Mouse (Mus musculus) MEL (cell line): ENCODE measurements around the gene Arl8a.

Source experiments
- BHLHE40 ChIP-seq: IDR thresholded peaks from 2 replicates; pipeline ENCODE4 v1.6.1; 2012; ENCODE audit warnings: low read depth, mild to moderate bottlenecking, inconsistent platforms, low read length, improper control_type of control experiment, borderline replicate concordance
- CHD1 ChIP-seq: IDR thresholded peaks from 2 replicates; pipeline ENCODE4 v1.6.1; 2012; ENCODE audit warnings: low read depth, mild to moderate bottlenecking, inconsistent platforms, low read length, improper control_type of control experiment
- CTCF ChIP-seq, 3 experiments: IDR thresholded peaks in 2 of 3; conservative IDR thresholded peaks in 1 of 3; 2 replicates each; pipeline ENCODE4 v1.5.1; 2011 to 2012; ENCODE audit warnings: low read length in 3 of 3, low read depth in 2 of 3, mild to moderate bottlenecking in 2 of 3, improper control_type of control experiment in 1 of 3, inconsistent platforms in 1 of 3, mixed read lengths in 1 of 3, moderate library complexity in 1 of 3; ENCODE audit not compliant: control insufficient read depth in 1 of 3, insufficient read depth in 1 of 3, poor library complexity in 1 of 3, severe bottlenecking in 1 of 3
- EP300 ChIP-seq, 2 experiments: IDR thresholded peaks; 2 replicates each; pipeline ENCODE4 v1.6.1; 2011; ENCODE audit warnings: improper control_type of control experiment in 2 of 2, low read length in 2 of 2, low read depth in 1 of 2, mild to moderate bottlenecking in 1 of 2
- ETS1 ChIP-seq: IDR thresholded peaks from 2 replicates; pipeline ENCODE4 v1.6.1; 2012; ENCODE audit warnings: low read depth, mild to moderate bottlenecking, inconsistent platforms, low read length, improper control_type of control experiment, moderate library complexity
- JUND ChIP-seq: IDR thresholded peaks from 2 replicates; pipeline ENCODE4 v1.6.1; 2011; ENCODE audit warnings: low read depth, mild to moderate bottlenecking, improper control_type of control experiment, low read length
- MAX ChIP-seq: IDR thresholded peaks from 2 replicates; pipeline ENCODE4 v1.6.1; 2011; ENCODE audit warnings: low read length, improper control_type of control experiment
- MEF2A ChIP-seq: IDR thresholded peaks from 2 replicates; pipeline ENCODE4 v1.6.1; 2014; ENCODE audit warnings: low read depth, mild to moderate bottlenecking, inconsistent platforms, low read length, improper control_type of control experiment; ENCODE audit not compliant: poor library complexity, insufficient replicate concordance, severe bottlenecking; ENCODE audit errors: extremely low read depth
- MYC ChIP-seq: IDR thresholded peaks from 2 replicates; pipeline ENCODE4 v1.6.1; 2011; ENCODE audit warnings: low read depth, mild to moderate bottlenecking, low read length, improper control_type of control experiment, moderate library complexity
- POLR2A ChIP-seq, 2 experiments: IDR thresholded peaks; 2 replicates each; pipeline ENCODE4 v1.6.1; 2011 to 2012; ENCODE audit warnings: low read length in 2 of 2, mild to moderate bottlenecking in 2 of 2, control low read depth in 1 of 2, improper control_type of control experiment in 1 of 2, low read depth in 1 of 2, moderate library complexity in 1 of 2; ENCODE audit not compliant: control insufficient read depth in 1 of 2, insufficient read depth in 1 of 2, poor library complexity in 1 of 2
- POLR2AphosphoS2 ChIP-seq: IDR thresholded peaks from 2 replicates; pipeline ENCODE4 v1.6.1; 2011; ENCODE audit warnings: low read length, improper control_type of control experiment
- RAD21 ChIP-seq: IDR thresholded peaks from 2 replicates; pipeline ENCODE4 v1.6.1; 2011; ENCODE audit warnings: mild to moderate bottlenecking, low read depth, low read length, improper control_type of control experiment
- TBP ChIP-seq: IDR thresholded peaks from 2 replicates; pipeline ENCODE4 v1.8.0; 2011; ENCODE audit warnings: low read depth, low read length, improper control_type of control experiment
- USF1 ChIP-seq: IDR thresholded peaks from 2 replicates; pipeline ENCODE4 v1.6.1; 2014; ENCODE audit warnings: low read depth, mild to moderate bottlenecking, inconsistent platforms, low read length, improper control_type of control experiment, moderate library complexity

GRCm38 (mm10) chr1:135143940-135144339 is 2.7 kb upstream of the Arl8a start:
- TF ChIP-seq MAX (no peak), BHLHE40 (no peak), JUND (no peak), POLR2AphosphoS2 (no peak), EP300 (IDR thresholded peaks at IDR 0.05; ENCODE audit: low read depth in 1 of 2, low read length in 2 of 2) (no peak), MEF2A (no peak), POLR2A (IDR thresholded peaks at IDR 0.05; ENCODE audit: control insufficient read depth in 1 of 2, insufficient read depth in 1 of 2, low read depth in 1 of 2, low read length in 2 of 2, poor library complexity in 1 of 2) (no peak), CTCF (IDR thresholded peaks at IDR 0.05 in 2 of 3, conservative IDR thresholded peaks at IDR 0.05 in 1 of 3; ENCODE audit: control insufficient read depth in 1 of 3, insufficient read depth in 1 of 3, low read depth in 2 of 3, low read length in 3 of 3, poor library complexity in 1 of 3, severe bottlenecking in 1 of 3) (no peak), CHD1 (no peak), ETS1 (no peak), TBP (no peak), RAD21 (no peak), MYC (no peak), USF1 (no peak)
